Mouse (Mus musculus) lung, adult 2 months (tissue): ENCODE measurements around the gene Cd22.

Experiments
- CTCF ChIP-seq: fragments of 200-500 bp; IDR thresholded peaks from 2 replicates; pipeline ENCODE4 v1.5.1; 2011; ENCODE audit warnings: mild to moderate bottlenecking, low read length, control low read depth; ENCODE audit not compliant: insufficient read depth
- POLR2A ChIP-seq: fragments of 200-500 bp; IDR thresholded peaks from 2 replicates; pipeline ENCODE4 v1.6.1; 2011; ENCODE audit warnings: low read depth, mild to moderate bottlenecking, control low read depth, low read length, borderline replicate concordance; ENCODE audit errors: extremely low read depth

DNA sequence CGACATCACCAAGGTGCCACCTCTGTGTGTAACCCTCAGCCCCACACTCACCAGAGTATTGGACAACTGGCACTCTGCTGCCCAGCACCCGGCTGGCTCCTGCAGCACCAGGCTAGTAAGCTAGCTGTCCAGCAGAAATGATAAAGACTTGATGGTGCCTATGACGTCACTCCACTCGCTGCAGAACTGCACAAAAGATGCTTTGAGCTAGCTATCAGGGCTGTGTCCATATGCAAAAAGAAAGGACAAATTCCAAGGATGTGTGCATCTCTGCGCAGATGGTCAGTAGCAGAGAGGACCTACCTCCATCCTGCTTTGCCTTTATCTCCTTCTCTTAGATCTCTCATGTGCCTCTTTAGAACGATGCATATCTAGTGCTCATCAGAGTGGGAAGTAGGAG lies 24.1 kb downstream of the Cd22 start, which contains the start of gene Ffar3:
- no peak for TF ChIP-seq CTCF
- no peak for TF ChIP-seq POLR2A
